Mouse (Mus musculus) myocyte (in vitro differentiated cells): ENCODE measurements at regions not wholly inside any gene's neighbourhood (a gene's known extent, or its start where the extent isn't known, plus 50 kb on each side); places are given as distances from the start of the nearest gene placed in this dataset.

ENCODE experiments used
- H3K27me3 ChIP-seq: one replicate; pipeline ENCODE4 v1.6.1; 2011; ENCODE audit not compliant: control insufficient read depth, insufficient read depth, insufficient read length
- H3K36me3 ChIP-seq: one replicate; pipeline ENCODE4 v1.6.1; 2011; ENCODE audit not compliant: control insufficient read depth, insufficient read depth
- H3K4me2 ChIP-seq: one replicate; pipeline ENCODE4 v1.6.1; 2011; ENCODE audit warnings: low read depth, control low read depth
- H3K4me3 ChIP-seq: one replicate; pipeline ENCODE4 v1.5.1; 2011; ENCODE audit warnings: mild to moderate bottlenecking, control low read depth, moderate library complexity
- H3K79me2 ChIP-seq: one replicate; pipeline ENCODE4 v1.6.1; 2011; ENCODE audit not compliant: control insufficient read depth, insufficient read depth
- H3ac ChIP-seq: one replicate; pipeline ENCODE4 v1.6.1; 2011; ENCODE audit not compliant: control insufficient read depth, insufficient read length
- CEBPB ChIP-seq: IDR thresholded peaks from 2 replicates; pipeline ENCODE4 v1.6.1; 2011; ENCODE audit warnings: mild to moderate bottlenecking, moderate library complexity; ENCODE audit not compliant: poor library complexity, insufficient read depth, severe bottlenecking
- E2F4 ChIP-seq: IDR thresholded peaks from one replicate; pipeline ENCODE4 v1.6.1; 2011; ENCODE audit warnings: mild to moderate bottlenecking, control low read depth, moderate library complexity; ENCODE audit not compliant: insufficient read depth
- MAX ChIP-seq: IDR thresholded peaks from one replicate; pipeline ENCODE4 v1.6.1; 2011; ENCODE audit warnings: low read depth, mild to moderate bottlenecking, control low read depth
- MYOD1 ChIP-seq, 3 experiments: IDR thresholded peaks; one replicate each; pipeline ENCODE4 v1.6.1; 2011; ENCODE audit warnings: control low read depth in 2 of 3, low read depth in 2 of 3, mild to moderate bottlenecking in 2 of 3, moderate library complexity in 1 of 3; ENCODE audit not compliant: insufficient read length in 2 of 3, control insufficient read depth in 1 of 3
- MYOG ChIP-seq, 3 experiments: IDR thresholded peaks; one replicate each; pipeline ENCODE4 v1.6.1; 2011; ENCODE audit warnings: control low read depth in 2 of 3, low read depth in 2 of 3, mild to moderate bottlenecking in 2 of 3; ENCODE audit not compliant: insufficient read length in 2 of 3, control insufficient read depth in 1 of 3, insufficient read depth in 1 of 3
- POLR2A ChIP-seq: IDR thresholded peaks from one replicate; pipeline ENCODE4 v1.6.1; 2011; ENCODE audit warnings: low read depth, mild to moderate bottlenecking, control low read depth, moderate library complexity; ENCODE audit not compliant: insufficient read length
- POLR2AphosphoS2 ChIP-seq: IDR thresholded peaks from one replicate; pipeline ENCODE4 v1.6.1; 2011; ENCODE audit warnings: low read depth, control low read depth; ENCODE audit not compliant: insufficient read length
- REST ChIP-seq: IDR thresholded peaks from one replicate; pipeline ENCODE4 v1.6.1; 2011; ENCODE audit warnings: mild to moderate bottlenecking, control low read depth, moderate library complexity; ENCODE audit not compliant: insufficient read depth, insufficient read length
- SRF ChIP-seq: IDR thresholded peaks from one replicate; pipeline ENCODE4 v1.6.1; 2011; ENCODE audit warnings: low read depth; ENCODE audit not compliant: control insufficient read depth, insufficient read length
- TCF12 ChIP-seq: IDR thresholded peaks from one replicate; pipeline ENCODE4 v1.6.1; 2011; ENCODE audit warnings: mild to moderate bottlenecking, control low read depth; ENCODE audit not compliant: poor library complexity, insufficient read depth, severe bottlenecking
- TCF3 ChIP-seq: IDR thresholded peaks from one replicate; pipeline ENCODE4 v1.6.1; 2011; ENCODE audit warnings: low read depth, control low read depth; ENCODE audit not compliant: insufficient read length
- USF1 ChIP-seq: IDR thresholded peaks from one replicate; pipeline ENCODE4 v1.6.1; 2011; ENCODE audit warnings: low read depth, mild to moderate bottlenecking, control low read depth, moderate library complexity

DNA sequence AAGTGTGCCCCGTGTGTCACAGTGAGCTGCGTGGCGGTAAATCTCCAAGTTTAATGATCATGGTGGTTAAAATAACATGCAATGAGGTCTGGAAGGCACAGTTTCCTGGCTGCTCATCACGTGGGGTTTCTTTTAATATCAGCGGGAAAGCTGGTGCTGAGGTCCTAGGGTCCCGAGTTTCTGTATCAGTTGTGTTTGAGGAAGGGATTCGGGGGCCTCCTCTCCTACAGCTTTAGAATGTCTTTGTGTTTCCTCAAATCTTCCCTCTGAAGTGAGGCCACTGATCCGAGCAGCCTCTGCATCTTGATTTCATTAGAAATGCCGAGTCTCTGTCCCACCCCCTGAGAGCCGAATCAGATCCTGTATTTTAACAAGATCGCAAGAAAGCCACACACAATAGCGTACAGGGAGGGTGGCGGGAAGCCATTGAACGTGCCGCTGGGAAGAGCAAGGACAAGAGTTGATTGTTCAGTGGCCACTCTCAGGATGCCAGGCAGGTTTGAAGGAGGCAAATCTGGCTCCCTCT lies 215.5 kb downstream of the Ppp4r2 start:
- no peak overlapping the region for H3K4me3 ChIP-seq
- no peak overlapping the region for H3K4me2 ChIP-seq
- TF ChIP-seq CEBPB (no peak), MYOG (IDR thresholded peaks at IDR 0.05; ENCODE audit: control insufficient read depth in 1 of 3, insufficient read depth in 1 of 3, insufficient read length in 2 of 3, low read depth in 2 of 3) (no peak), SRF (no peak), POLR2AphosphoS2 (no peak), TCF3 (no peak), USF1 (no peak), REST (no peak), MYOD1 (IDR thresholded peaks at IDR 0.05; ENCODE audit: control insufficient read depth in 1 of 3, insufficient read length in 2 of 3, low read depth in 2 of 3) (no peak), MAX (no peak), POLR2A (no peak)
- H3K79me2 ChIP-seq, result no peaks in the 10 kb centered on the region
- H3ac ChIP-seq, result no peak overlapping the region
- no peaks in the 10 kb centered on the region for H3K36me3 ChIP-seq
- no peaks in the 10 kb centered on the region for H3K27me3 ChIP-seq

GRCm38 (mm10) chr6:101054880-101055279 lies 221.5 kb downstream of the Ppp4r2 start:
- Histone ChIP-seq H3K4me3 (no peak overlapping the region), H3K27me3 (peaks cover 14% of the 10 kb centered on the region)
- TF ChIP-seq REST (no peak), SRF (no peak), TCF12 (no peak), E2F4 (no peak), MYOD1 (IDR thresholded peaks at IDR 0.05; ENCODE audit: control insufficient read depth in 1 of 3, insufficient read length in 2 of 3, low read depth in 2 of 3) (no peak), TCF3 (no peak), MAX (no peak), POLR2A (no peak), USF1 (no peak), POLR2AphosphoS2 (no peak), CEBPB (no peak)

GRCm38 (mm10) chr6:101056318-101056717 lies 222.9 kb downstream of the Ppp4r2 start:
- Histone ChIP-seq H3K4me3 (no peak overlapping the region), H3K79me2 (no peaks in the 10 kb centered on the region), H3ac (no peak overlapping the region), H3K27me3 (peaks cover 17% of the 10 kb centered on the region), H3K36me3 (no peaks in the 10 kb centered on the region), H3K4me2 (no peak overlapping the region)
- no peak for TF ChIP-seq MAX
- TF ChIP-seq MYOG (IDR thresholded peaks at IDR 0.05; ENCODE audit: control insufficient read depth in 1 of 3, insufficient read depth in 1 of 3, insufficient read length in 2 of 3, low read depth in 2 of 3), result no peak
- TF ChIP-seq E2F4, result no peak
- TF ChIP-seq CEBPB, result no peak
- no peak for TF ChIP-seq POLR2AphosphoS2
- TF ChIP-seq USF1, result no peak
- TF ChIP-seq POLR2A, result no peak
- no peak for TF ChIP-seq TCF3
- no peak for TF ChIP-seq MYOD1 (IDR thresholded peaks at IDR 0.05; ENCODE audit: control insufficient read depth in 1 of 3, insufficient read length in 2 of 3, low read depth in 2 of 3)
- TF ChIP-seq SRF, result no peak
- TF ChIP-seq REST, result no peak

More at GRCm38 (mm10) chr6:101054880-101055279, 221.5 kb downstream of the Ppp4r2 start:
- H3K4me2 ChIP-seq, result no peak overlapping the region
- H3K79me2 ChIP-seq, result no peaks in the 10 kb centered on the region
- no peak overlapping the region for H3ac ChIP-seq
- no peaks in the 10 kb centered on the region for H3K36me3 ChIP-seq

DNA sequence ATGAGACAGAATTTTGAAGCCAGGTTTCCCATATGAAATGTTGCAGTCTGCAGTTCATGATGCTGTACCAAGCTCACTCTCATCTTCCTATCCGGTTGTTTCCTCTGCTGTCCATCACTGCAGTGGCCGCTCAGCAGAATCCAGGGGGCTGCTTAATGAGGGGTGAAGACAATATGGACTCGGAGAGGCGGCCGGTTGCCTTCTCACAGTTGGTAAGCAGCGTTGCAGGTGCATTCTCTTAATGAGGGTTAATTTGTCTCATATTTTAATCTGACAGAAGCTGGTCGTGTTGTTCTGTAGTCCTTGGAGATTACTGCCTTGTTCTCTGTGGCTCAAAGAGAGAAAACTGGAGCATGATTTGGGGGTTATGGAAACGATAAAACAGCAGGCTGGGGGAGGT lies 225.6 kb downstream of the Ppp4r2 start:
- H3K27me3 ChIP-seq, result peaks cover 17% of the 10 kb centered on the region
- no peaks in the 10 kb centered on the region for H3K36me3 ChIP-seq
- no peak overlapping the region for H3K4me3 ChIP-seq
- H3ac ChIP-seq, result no peak overlapping the region
- H3K4me2 ChIP-seq, result no peak overlapping the region
- H3K79me2 ChIP-seq, result no peaks in the 10 kb centered on the region
- TF ChIP-seq TCF3, result no peak

- H3K36me3 ChIP-seq, result no peaks in the 10 kb centered on the region
These were observed 228.8 kb downstream of the Ppp4r2 start for GRCm38 (mm10) chr6:101062186-101062585.

More at GRCm38 (mm10) chr6:101062186-101062585, 228.8 kb downstream of the Ppp4r2 start:
- H3K4me2 ChIP-seq, result no peak overlapping the region
- no peaks in the 10 kb centered on the region for H3K79me2 ChIP-seq
- no peak overlapping the region for H3ac ChIP-seq
- peaks cover 13% of the 10 kb centered on the region for H3K27me3 ChIP-seq
- no peak overlapping the region for H3K4me3 ChIP-seq
- no peak for TF ChIP-seq TCF3
- TF ChIP-seq MAX, result no peak
- no peak for TF ChIP-seq SRF
- no peak for TF ChIP-seq E2F4
- no peak for TF ChIP-seq CEBPB
- TF ChIP-seq MYOG (IDR thresholded peaks at IDR 0.05; ENCODE audit: control insufficient read depth in 1 of 3, insufficient read depth in 1 of 3, insufficient read length in 2 of 3, low read depth in 2 of 3), result no peak
- TF ChIP-seq USF1, result no peak
- TF ChIP-seq POLR2A, result no peak
- no peak for TF ChIP-seq TCF12
- TF ChIP-seq MYOD1 (IDR thresholded peaks at IDR 0.05; ENCODE audit: control insufficient read depth in 1 of 3, insufficient read length in 2 of 3, low read depth in 2 of 3), result no peak
- no peak for TF ChIP-seq REST
- no peak for TF ChIP-seq POLR2AphosphoS2
